18 mouse cellular contexts compared by ENCODE assay signal in genomic region chr5:120506490-120506889, GRCm38 (mm10). TPM values are rescaled to one million over a fixed set of nuclear protein-coding genes. Genes with fewer than 3 reads are reported as not detected.
"Had no signal": no experiment of that assay in that cellular context is flagged by ENCODE, and none has a peak within 500 bp of the region (broad histone marks: within the 10 kb centered on the region; RNA-seq: fewer than 3 reads in every experiment).

No protein-coding gene starts in this region.

- H3K9me3 ChIP-seq: liver, embryonic 13.5 days had no signal

- H3K27ac ChIP-seq: left cerebral cortex, adult 2 months; liver, embryonic 13.5 days; stomach, postnatal 0 days had no signal

- ATAC-seq: liver, postnatal 0 days; midbrain, embryonic 16.5 days had no signal

- H3K4me3 ChIP-seq: left cerebral cortex, adult 2 months; liver, embryonic 13.5 days had no signal

- H3K27me3 ChIP-seq: liver, embryonic 13.5 days had no signal

- H3K36me3 ChIP-seq: liver, embryonic 13.5 days had no signal

- H3K9ac ChIP-seq: liver, embryonic 13.5 days; liver, postnatal 0 days had no signal

- DNase-seq: kidney, adult 11 months; kidney, adult 9 months; kidney, postnatal 10 days; liver; liver, embryonic 13.5 days; liver, postnatal 0 days; lung, postnatal 10 days; thymus, postnatal 4 days had no signal

RNA-seq across cellular contexts. Expression of gene Sds, which starts 30.2 kb away (rescaled TPM):
- total RNA-seq: layer of hippocampus, postnatal 14 days; left cerebral cortex, postnatal 14 days; megakaryocyte progenitor cell, adult 5-6 weeks; neutrophil, adult 5-6 weeks had no signal
- polyA plus RNA-seq: large intestine, adult 2 months; limb, embryonic 11.5 days; liver, embryonic 13.5 days; midbrain, embryonic 16.5 days; neural tube, embryonic 11.5 days; stomach, postnatal 0 days had no signal

RNA-seq across cellular contexts. Expression of gene Sdsl, which starts 33.9 kb away (rescaled TPM):
- total RNA-seq: neutrophil, adult 5-6 weeks had no signal
